Mouse (Mus musculus): Measurements from ENCODE around the gene Gtf2i.
A peak's percentile ranks its signal among the peaks of the same experiment; 100 is the strongest.

Gtf2i gene

GRCm38 (mm10) chr5:134243661-134244436 lies 70.7 kb downstream of the Gtf2i start:
- DNase-seq (ENCODE audit: inconsistent ontology term) = no peak

- DNase-seq (ENCODE audit: inconsistent ontology term) = no peak
Measured at GRCm38 (mm10) chr5:134241831-134242230, 72.7 kb downstream of the Gtf2i start.

GRCm38 (mm10) chr5:134237936-134238760 lies 76.4 kb downstream of the Gtf2i start:
- peak; percentile 83 for DNase-seq (ENCODE audit: inconsistent ontology term)

- no peak for DNase-seq (ENCODE audit: inconsistent ontology term)
Measured at GRCm38 (mm10) chr5:134237508-134237907, 77.1 kb downstream of the Gtf2i start.

- DNase-seq (ENCODE audit: inconsistent ontology term) = no peak
Measured at GRCm38 (mm10) chr5:134236796-134237195, 77.8 kb downstream of the Gtf2i start.

GRCm38 (mm10) chr5:134236241-134236640 lies 78.3 kb downstream of the Gtf2i start:
- DNase-seq (ENCODE audit: inconsistent ontology term) = no peak

GRCm38 (mm10) chr5:134235111-134235510 lies 79.4 kb downstream of the Gtf2i start:
- peak; percentile 51 for DNase-seq (ENCODE audit: inconsistent ontology term)

- no peak for DNase-seq (ENCODE audit: inconsistent ontology term)
Measured at GRCm38 (mm10) chr5:134234205-134234604, 80.4 kb downstream of the Gtf2i start.

- DNase-seq (ENCODE audit: inconsistent ontology term) = no peak
Measured at GRCm38 (mm10) chr5:134233244-134233651, 81.3 kb downstream of the Gtf2i start.

- no peak for DNase-seq (ENCODE audit: inconsistent ontology term)
Measured at GRCm38 (mm10) chr5:134232568-134232967, 82.0 kb downstream of the Gtf2i start.

GRCm38 (mm10) chr5:134232111-134232510 lies 82.4 kb downstream of the Gtf2i start:
- DNase-seq (ENCODE audit: inconsistent ontology term) = no peak

GRCm38 (mm10) chr5:134231376-134231775 lies 83.2 kb downstream of the Gtf2i start:
- no peak for DNase-seq (ENCODE audit: inconsistent ontology term)

GRCm38 (mm10) chr5:134229391-134229790 lies 85.2 kb downstream of the Gtf2i start, which contains the start of gene Ncf1:
Gene Ncf1 (minus strand): TSS chr5:134229625.
- no peak for DNase-seq (ENCODE audit: inconsistent ontology term)

- DNase-seq (ENCODE audit: inconsistent ontology term) = no peak
Measured at GRCm38 (mm10) chr5:134228249-134228638, 86.3 kb downstream of the Gtf2i start.

GRCm38 (mm10) chr5:134227574-134228248 lies 86.8 kb downstream of the Gtf2i start:
- DNase-seq (ENCODE audit: inconsistent ontology term) = peak; percentile 56

GRCm38 (mm10) chr5:134226946-134227345 lies 87.6 kb downstream of the Gtf2i start:
- DNase-seq (ENCODE audit: inconsistent ontology term) = no peak

- DNase-seq (ENCODE audit: inconsistent ontology term) = no peak
Measured at GRCm38 (mm10) chr5:134225110-134225901, 89.3 kb downstream of the Gtf2i start.

- no peak for DNase-seq (ENCODE audit: inconsistent ontology term)
Measured at GRCm38 (mm10) chr5:134221708-134222150, 92.8 kb downstream of the Gtf2i start.

GRCm38 (mm10) chr5:134221278-134221677 lies 93.3 kb downstream of the Gtf2i start:
- no peak for DNase-seq (ENCODE audit: inconsistent ontology term)

- no peak for DNase-seq (ENCODE audit: inconsistent ontology term)
Measured at GRCm38 (mm10) chr5:134217900-134218299, 96.7 kb downstream of the Gtf2i start.

Measured in Muller cell, postnatal 12 days (primary cell).